In genomic region chr3:78158450-78158849, GRCm38 (mm10) we compare ENCODE assay signal across 12 mouse cellular contexts.
A peak's percentile ranks its signal among the peaks of the same experiment; 100 is the strongest.
DNase-seq lines count a peak whose midpoint lies in the region; ATAC-seq lines count a peak whose summit lies in the region.
"Had no signal": no experiment of that assay in that cellular context is flagged by ENCODE, and none has a peak within 500 bp of the region (broad histone marks: within the 10 kb centered on the region; RNA-seq: fewer than 3 reads in every experiment).

No protein-coding gene starts in this region.

- ATAC-seq in megakaryocyte progenitor cell, adult 5-6 weeks (replicated peaks; ENCODE audit: poor library complexity), result no peak
- ATAC-seq: activated CD4-positive, CD25-positive, alpha-beta regulatory T cell, adult 4 months had no signal

- DNase-seq in layer of hippocampus, adult 18-20 months (ENCODE audit: low spot score in 2 of 2), result peak; percentile 5 to 64
- DNase-seq in layer of hippocampus, postnatal 25 days (ENCODE audit: extremely low spot score in 1 of 2, low spot score in 1 of 2), result no peak
- peak; percentile 23 to 49 for DNase-seq in cerebellum, postnatal 36 days
- DNase-seq in layer of hippocampus, adult 9-11 months, result peak; percentile 28
- peak; percentile 36 for DNase-seq in right cerebral cortex, postnatal 25 days
- DNase-seq in adrenal gland, postnatal 4 days (ENCODE audit: low spot score in 2 of 2), result no peak
- no peak for DNase-seq in lung, postnatal 4 days
- DNase-seq: heart, adult 2 months; kidney, postnatal 10 days; lung, adult 2 months had no signal

Comparison
In these comparisons a context has a peak if more than half of its experiments do, and no peak if none do; other contexts are left out.
1. DNase-seq: peak in layer of hippocampus, adult 18-20 months (2 of 2), cerebellum, postnatal 36 days (2 of 2), layer of hippocampus, adult 9-11 months (single experiment) and right cerebral cortex, postnatal 25 days (single experiment); none in layer of hippocampus, postnatal 25 days (0 of 2), adrenal gland, postnatal 4 days (0 of 2) and lung, postnatal 4 days (0 of 2).